Mouse (Mus musculus): ENCODE data around the gene Ralgps1. TPM values are rescaled to one million over a fixed set of nuclear protein-coding genes. Genes with fewer than 3 reads are reported as not detected.
A peak's percentile ranks its signal among the peaks of the same experiment; 100 is the strongest.
"Not testable (repeated sequence)": the region's sequence is repeated elsewhere in the genome, so short reads cannot be mapped to it uniquely, and the experiment has no call there.

The Ralgps1 gene
- total RNA-seq, 4 experiments from 2014 or later, result 59.8 to 68.0 (median 67.1) TPM

DNA sequence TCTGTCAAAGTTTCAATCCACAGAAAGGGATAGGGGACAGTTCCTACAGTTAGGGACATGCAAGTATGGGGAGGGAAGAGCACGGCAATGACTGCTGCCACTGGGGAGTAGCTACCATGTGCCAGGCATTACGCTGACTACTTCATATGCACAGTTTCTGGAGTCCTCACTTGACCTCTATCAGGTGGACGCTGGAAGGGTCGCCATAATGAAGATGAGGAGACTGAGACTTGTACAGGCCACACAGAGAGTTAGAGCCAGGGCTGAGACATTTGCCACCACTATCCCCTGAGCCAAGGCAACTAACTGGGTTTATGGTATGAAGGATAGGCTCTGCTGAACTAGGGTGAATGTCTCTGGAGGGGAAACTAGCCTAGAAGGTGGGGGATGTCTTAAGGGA, 233.6 kb downstream of the Ralgps1 start:
- DNase-seq (ENCODE audit: low spot score in 2 of 2), result no peak

DNA sequence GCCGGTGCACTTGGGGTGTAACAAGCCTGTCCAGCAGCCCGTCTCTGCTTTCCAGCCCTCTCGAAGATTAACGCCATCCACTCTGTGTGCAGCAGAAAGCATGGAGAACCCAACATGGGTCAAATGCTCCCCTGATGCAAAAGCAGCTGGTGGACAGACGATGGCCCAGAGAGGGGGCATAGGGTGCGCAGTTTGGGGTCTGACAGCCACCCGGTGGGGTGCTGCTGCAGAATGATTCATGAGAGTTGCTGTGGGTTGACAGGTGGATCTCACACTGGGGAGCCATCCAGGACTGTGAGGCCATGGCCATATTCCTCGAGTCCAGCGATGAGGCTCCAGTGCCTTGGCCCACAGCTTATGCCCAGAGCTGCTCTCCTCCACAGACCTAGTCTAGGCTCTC, 234.0 kb downstream of the Ralgps1 start:
- no peak for DNase-seq (ENCODE audit: low spot score in 2 of 2)

DNA sequence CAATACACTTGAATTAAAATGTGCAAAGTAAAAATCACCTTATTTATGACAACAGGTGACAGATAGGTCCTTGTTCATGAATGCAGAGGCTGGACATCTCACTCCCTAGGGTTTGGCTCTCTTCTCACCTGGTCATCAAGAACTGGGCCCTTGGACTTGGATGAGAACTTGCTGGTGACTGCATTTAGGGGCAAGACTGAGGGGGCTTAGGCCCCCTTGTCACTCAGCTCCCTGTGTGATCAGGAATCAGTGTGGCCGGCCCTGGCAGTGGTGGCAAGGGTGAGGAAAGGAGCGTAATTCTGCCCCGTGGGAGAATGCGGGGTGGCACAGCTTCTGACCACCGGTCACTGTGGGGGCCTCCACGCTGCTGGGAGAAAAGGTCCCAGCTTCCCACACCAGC, 234.9 kb downstream of the Ralgps1 start:
- DNase-seq (ENCODE audit: low spot score in 2 of 2), result no peak

DNA sequence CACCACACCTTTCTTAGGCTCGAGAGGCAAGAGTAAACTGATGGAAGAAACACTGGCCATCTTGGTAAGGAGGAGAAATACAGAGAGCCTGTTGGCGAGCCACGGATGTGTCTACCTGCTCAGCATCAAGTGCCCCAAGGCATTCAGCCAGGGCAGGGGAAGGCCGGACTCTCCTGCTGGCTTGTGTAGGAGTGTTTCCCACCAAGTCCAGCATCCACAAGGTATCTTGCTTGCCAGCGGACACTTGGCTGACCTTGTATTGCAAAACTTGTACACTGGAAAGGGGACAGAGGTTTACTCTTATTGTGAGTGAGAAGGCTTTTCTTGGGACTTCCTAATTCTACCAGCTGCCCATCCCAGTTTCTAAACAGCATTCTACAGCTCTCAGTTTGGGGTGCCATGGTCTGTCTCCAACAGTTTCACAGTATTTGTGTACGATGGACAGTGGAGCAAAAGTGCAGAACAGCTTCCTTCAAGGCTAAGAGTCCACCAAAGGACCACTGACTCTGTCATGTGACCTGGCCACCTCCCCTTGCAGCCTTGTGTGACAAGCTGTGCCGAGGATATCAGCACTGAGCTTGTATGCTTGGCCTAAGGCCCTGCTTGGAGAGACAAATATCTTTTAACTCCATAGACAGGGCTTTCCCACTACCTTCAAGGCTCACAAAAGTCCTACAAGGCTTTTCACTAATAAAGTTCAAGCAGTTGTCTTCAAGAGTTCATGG, 236.4 kb downstream of the Ralgps1 start:
- DNase-seq (ENCODE audit: low spot score in 2 of 2), result no peak

DNA sequence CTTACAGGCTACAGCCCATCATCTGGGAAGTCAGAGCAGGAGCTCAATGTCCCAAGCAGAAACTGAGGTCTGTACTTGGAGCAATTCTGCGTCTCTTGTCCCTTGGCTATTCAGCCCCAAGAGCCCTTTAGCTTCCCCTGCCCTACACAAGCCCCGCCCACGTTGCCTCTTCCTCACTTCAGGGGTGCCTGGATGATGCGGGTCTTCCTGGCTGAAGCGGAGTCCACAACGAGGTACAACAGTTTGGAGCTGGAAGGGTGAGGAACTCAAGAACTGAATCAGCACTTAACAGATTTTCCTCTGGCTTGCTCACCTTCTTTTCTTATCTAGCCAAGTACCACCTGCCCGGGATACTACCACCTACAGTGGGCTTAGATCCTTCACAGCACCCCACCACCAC, 239.0 kb downstream of the Ralgps1 start:
- no peak for DNase-seq (ENCODE audit: low spot score in 2 of 2)

DNA sequence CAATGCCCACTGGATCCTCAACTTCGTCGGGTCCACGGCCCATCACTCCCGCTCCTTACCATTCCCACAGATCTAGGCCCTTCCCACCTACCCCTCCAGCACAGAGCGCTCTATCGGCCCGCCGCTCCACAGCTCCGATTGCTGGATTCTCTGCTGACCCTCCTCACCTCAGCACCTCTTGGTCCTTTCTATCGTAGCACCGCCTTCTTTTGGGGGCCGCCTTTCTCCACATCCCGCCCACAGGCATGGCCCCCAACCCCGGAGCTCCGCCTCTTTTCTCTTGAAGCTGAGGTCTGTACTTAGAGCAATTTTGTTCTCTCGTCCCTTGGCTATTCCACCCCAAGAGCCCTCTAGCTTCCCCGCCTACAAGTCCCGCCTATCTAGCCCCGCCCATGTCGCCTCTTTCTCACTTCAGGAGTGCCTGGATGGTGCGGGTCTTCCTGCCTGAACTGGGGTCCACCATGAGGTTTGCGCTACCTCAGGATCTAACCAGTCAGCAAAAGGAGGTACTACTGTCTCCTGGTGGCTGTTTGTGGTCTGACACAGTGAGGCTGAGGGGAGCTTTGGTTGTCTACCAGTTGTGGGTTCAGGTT, 239.7 kb downstream of the Ralgps1 start, which contains the start of gene Garnl3:
Garnl3 (minus strand) TSS at position 155 of the 593 bp plus-strand sequence.
- DNase-seq (ENCODE audit: low spot score in 2 of 2), result peak; percentile 30 to 81

DNA sequence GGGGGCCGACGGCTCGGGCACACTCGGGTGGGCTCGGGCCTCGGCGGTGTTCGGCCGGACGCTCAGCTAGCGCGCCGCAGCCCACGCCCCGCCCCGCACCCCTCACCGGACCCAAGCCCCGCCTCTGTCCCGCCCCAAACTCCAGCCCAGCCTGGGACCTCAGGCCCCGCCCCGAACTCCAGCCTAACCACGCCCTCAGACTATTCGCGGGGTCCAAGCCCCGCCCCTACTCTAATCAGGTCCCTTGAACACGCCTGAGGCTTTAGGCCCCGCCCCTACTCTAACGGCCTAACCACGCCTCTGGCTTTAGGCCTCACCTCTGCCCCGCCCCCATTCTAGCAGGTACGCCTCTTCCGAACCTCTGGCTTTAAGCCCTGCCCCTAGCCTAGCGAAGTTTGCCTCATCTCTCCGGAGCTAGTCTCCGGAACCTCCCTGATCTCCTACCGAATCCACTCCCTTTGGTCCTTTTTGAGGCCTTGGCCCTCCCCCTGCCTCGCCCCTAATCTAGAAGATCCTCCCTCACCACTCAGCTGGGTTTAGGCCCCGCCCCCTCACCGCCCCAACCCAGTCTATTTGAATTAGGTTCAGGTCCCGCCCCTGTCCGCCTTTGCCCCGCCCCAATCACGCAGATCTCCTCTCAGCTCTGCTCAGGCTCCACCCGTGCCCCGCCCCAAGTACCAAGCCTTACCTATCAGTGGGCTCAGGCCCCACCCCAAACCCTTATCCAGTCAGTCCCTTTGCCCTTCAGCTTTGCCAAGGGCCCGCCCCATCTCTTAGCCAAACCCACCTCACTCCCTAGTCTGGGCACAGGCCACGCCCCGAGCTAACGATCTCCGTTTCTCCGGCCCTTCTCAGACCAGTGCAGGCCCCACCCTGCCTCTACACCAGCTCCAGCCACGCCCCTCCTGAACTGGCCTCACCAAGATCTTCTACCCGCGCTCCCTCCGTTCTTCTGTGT, 240.5 kb downstream of the Ralgps1 start:
- peak; percentile 86 to 98 for DNase-seq (ENCODE audit: low spot score in 2 of 2)

DNA sequence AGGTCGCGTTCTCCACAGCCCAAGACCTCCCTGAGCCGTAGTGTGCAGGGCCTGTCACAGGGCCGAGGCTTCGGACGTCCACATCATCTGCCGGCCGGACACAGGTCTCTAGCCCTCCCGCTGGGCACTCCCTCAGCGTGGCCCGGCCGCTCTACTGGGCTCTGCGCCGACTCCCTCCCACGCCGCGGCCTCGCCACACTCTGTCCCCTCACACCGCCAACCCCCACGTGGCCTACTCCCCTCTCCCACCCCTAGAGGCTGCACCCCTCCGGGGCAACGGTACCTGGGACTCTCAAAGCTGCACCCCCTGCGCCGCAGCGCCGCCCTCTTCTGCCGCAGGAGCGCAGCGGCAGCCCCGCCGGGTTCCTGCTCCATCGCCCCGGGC, 241.2 kb downstream of the Ralgps1 start:
- peak in 1 of 2 experiments; percentile 31 for DNase-seq (ENCODE audit: low spot score in 2 of 2)

DNA sequence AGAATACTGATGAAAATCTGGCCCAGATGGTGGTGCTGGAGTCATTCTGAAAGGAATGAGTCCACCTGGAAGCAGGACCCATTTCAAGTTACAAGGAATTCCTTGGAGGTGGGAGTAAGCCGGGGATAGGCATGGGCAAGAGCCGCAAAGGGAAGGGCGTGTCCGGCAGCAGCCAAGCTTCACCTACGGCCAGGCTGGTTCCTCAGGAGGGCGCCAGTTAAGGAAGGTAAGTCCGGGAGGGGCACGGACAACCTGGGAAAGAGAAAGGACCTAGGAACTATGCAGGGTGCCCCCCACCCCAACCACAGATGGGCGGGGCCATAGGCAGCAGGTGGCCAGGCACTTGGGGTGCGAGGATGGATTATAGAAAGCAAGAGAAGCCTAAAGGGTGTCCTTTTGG, 241.6 kb downstream of the Ralgps1 start:
- DNase-seq (ENCODE audit: low spot score in 2 of 2), result no peak

DNA sequence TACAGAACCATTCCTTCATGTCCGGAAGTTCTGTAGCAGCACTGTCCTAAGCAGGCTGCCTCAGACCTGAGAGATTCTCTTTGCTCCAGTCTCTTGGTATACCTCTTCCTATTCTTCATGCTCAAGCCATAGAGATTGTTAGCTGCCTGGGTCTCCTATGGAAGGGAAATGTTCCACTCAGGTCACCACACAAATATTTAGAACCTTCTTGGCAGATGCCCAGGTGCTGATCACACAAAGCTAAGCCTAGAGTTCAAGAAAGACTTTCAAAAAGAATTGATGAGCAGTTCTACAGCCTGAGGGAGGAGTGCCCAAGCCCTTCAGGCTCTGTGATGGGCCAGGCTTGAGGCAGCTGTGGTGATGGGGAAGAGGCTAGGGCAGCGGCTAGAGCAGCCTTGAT, 242.3 kb downstream of the Ralgps1 start:
- DNase-seq (ENCODE audit: low spot score in 2 of 2), result no peak

DNA sequence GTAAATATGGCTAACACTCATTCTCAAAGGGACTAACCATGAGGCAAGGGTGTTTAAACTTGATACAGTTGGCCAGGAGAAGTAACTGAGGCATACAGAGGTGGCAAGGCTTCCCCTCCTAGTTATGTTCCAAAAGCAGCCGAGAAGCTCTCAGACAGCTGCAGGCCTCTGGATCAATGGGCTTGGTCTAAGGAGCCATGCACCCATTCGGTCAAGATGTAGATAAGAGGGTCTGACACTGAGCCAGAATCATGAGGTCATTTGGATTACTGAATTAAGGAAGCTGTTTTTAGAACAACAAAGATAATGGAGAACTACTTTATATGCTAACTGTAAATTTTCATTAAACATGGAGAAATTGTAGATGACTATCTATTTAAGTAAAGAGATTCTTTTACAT, 244.0 kb downstream of the Ralgps1 start:
- DNase-seq (ENCODE audit: low spot score in 2 of 2), result no peak

DNA sequence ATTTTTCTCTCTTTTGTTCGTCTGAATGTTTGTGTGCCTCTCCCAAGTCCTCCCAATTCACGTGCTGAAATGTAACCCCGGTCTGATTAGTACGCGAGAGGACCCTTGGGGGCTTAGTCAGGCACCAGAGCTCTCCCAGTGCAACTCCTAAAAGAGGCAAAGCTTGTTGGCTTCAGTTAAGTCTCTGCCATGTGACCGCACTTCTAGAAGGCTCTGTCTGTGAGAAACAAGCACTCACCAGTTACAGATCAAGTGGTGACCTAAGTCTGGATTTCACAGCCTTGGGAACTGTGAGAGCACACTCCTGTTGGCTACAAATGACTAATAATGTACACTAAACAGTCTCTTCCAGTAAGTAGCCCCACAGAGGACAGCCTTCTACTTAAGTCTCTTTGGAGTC, 248.4 kb downstream of the Ralgps1 start:
- no peak for DNase-seq (ENCODE audit: low spot score in 2 of 2)

DNA sequence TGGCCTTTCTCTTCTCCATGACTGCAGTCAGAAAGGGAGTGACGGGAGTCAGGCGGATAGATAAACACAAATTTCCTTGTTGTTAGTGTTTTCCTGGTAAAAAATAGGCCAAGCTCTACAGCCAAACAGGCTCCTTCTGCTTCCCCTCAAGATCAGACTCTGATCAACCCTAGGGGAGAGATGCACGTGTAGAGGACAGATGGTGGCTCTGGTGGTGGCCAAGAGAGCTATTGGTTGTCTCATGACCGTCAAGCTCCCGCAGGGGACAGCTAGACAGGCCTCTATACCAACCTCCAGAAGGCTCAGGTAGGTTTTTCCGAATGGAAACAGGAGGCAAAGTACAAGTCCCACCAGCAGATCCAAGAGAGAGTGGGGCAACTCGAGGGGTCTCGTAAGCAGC, 270.8 kb downstream of the Ralgps1 start:
- no peak for DNase-seq (ENCODE audit: low spot score in 2 of 2)

DNA sequence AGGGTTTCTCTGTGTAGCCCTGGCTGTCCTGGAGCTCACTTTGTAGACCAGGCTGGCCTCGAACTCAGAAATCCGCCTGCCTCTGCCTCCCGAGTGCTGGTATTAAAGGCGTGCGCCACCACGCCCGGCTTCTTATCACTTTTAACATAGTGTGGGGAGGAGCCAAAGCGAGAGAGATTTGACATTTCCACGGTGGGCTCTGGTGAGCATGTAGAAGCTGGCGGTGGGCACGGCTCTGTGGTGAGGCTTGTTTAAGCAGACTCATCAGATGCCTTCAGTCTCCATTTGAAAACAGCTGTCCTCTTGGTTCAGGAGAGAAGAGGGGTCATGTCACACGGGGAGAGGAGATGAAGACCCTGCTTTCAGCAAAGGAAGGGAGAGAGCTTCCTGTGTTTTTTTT, 274.0 kb downstream of the Ralgps1 start:
- not testable (repeated sequence) for DNase-seq (ENCODE audit: low spot score in 2 of 2)

DNA sequence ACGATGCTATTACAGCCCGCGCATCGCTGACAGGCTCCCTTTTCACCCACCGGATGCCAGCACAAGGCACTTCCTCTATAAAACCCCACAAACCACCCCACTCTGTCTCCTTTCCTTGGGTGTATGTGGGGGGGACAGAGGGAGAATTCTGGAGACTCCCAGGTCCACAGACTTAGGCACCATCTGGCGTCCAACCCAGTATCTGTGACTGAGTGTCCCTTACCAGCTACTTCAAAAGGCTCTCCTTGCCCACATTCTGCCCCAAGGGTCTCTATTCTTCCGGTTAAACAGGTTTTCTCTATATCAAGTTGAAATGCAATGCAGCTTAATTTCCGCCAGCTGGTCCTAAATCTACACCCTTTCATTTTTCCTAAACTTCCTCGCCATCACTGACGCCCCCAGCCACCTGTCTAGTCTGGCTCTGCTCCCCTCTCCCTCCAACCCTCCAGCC, 276.0 kb downstream of the Ralgps1 start:
- DNase-seq (ENCODE audit: low spot score in 2 of 2), result peak in 1 of 2 experiments; percentile 41

DNA sequence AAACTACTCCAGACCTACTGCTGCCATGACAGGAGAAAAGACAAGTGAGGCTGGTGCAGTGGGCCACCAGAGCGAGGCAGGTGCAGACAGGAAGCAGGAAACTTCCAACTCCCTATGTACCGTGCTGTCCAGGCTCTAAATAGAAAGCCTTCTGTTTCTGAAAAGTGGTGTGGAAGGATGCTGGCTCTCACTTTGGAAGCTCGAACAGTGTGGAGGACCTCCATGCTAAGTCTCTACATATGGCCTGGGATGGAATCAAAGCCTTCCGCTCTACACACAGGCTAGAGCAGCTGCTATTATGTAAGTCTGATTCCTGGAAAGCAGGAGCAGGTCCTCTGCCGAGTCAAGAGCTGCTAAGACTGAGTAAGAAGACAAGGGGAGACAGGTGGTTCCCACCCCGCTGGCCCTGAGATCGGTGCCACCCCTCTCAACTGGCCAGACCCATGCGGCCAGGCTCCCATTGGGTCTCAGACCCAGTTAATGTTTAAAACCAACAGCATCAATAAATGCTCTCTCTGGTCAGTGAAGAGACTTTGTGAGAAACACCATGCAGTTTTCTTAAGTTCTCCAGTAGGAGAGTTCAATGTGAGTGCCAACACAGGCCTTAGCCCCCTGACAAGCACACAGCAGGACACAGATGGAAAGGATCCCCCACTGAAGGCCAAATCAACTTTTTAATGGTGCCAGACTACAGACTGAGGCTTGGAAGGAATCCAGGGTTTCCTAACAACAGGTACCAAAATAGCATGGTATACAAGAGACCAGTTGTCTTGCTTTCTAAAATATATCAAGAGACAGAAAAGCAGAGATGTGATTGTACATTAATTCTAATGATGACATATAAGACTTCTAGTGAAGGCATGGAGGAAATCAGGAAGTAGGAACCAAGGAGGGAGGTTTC, 280.4 kb downstream of the Ralgps1 start:
- DNase-seq (ENCODE audit: low spot score in 2 of 2), result peak in 1 of 2 experiments; percentile 69

DNA sequence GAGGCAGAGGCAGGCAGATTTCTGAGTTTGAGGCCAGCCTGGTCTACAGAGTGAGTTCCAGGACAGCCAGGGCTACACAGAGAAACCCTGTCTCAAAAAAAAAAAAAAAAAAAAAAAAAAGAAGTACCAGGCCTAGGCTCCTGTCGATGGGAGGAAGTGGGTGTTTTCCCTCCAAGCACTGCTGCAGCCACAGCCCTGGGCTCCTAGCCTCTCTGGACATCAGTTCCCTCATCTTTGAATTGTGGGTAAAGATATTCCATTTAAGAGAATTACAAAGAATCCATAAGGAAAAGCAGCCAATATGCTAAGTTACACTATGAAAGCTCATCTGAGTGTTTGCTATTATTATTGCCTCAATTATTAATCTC, 281.3 kb downstream of the Ralgps1 start:
- DNase-seq (ENCODE audit: low spot score in 2 of 2), result not testable (repeated sequence)

DNA sequence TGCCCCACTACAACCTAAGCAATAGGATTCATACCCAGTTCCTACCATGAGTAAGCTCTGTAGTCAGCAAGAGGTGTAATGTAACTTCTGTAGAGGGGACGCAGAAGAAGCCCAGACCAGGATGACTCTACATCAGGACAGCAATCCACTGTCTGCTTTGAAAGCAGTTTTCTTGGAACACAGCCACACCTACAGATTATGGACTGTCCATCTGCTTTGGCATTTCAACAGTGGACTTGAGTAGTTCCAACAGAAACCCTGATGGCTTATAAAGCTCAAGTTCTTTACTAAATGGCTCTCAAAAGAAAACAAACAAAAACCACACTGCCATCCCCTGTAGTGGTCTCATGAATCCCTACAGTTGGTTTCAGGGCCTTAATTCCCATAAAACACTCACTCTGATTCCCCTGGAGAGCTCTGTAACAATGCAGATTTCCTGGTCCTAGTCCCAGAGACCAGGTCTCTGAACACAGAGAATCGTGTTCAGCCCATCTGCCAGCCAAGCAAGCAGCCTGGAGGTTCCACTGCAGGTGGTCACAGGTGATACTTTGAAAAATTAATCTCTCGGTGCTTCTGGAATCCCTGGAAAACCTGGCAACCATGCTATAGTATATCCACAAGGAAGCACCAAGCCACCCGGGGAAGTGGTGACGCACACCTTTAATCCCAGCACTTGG, 281.8 kb downstream of the Ralgps1 start:
- DNase-seq (ENCODE audit: low spot score in 2 of 2), result no peak

DNA sequence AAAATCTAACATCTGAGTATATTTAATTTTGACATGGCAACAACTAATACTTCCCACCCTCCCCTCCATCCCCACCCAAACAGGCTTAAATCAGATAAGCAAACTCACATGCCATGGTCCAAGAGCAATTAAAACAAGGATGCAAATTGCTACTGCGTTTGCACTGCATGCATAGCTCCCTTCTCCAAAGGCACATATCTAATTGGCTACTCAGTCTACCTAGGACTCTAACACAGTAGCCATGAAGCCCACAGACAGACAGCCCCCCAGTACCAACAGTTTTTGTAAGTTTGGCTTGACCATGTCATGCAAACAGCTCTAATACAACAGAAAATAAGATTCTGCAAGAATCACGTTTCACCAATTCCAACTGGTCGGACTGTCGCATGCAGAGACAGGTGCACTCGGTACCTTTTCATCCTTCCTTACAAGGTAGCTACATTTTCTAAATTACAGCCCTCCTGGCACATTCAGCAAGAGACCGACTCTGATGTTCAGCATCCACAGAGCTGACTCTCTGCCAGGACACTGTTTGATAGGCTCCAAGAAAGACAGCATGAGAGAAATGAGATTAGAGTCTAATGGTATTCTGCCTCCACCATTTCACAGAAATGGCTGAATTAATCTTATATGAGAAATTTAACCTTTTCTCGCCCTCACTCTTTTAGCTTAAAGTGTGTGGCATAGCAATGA, 284.5 kb downstream of the Ralgps1 start:
- DNase-seq (ENCODE audit: low spot score in 2 of 2), result no peak
